Mouse (Mus musculus) CH12.LX (cell line): ENCODE measurements around the gene Zfp266. TPM values are rescaled to one million over a fixed set of nuclear protein-coding genes. Genes with fewer than 3 reads are reported as not detected.

Experiments
- DNase-seq: peaks from one replicate; pipeline ENCODE4 v3.0.0-alpha.2; 2013; ENCODE audit errors: extremely low read depth
- H3K27ac ChIP-seq: 2 replicates; pipeline ENCODE4 v1.5.1; 2012; ENCODE audit warnings: low read depth, mild to moderate bottlenecking, control low read depth, moderate library complexity; ENCODE audit not compliant: insufficient read depth
- H3K27me3 ChIP-seq: replicated peaks from 2 replicates; pipeline ENCODE3; 2012; ENCODE audit warnings: inconsistent platforms
- H3K36me3 ChIP-seq, 2 experiments: replicated peaks in 1 of 2; 2 replicates each; pipeline versions ENCODE3 to v1.6.1; 2012; ENCODE audit warnings: inconsistent platforms in 1 of 2, low read length in 1 of 2, mild to moderate bottlenecking in 1 of 2, mixed read lengths in 1 of 2, moderate library complexity in 1 of 2; ENCODE audit not compliant: control insufficient read depth in 1 of 2, insufficient read depth in 1 of 2
- H3K4me1 ChIP-seq, 2 experiments: 2 replicates each; pipeline ENCODE4 v1.6.1; 2012; ENCODE audit warnings: inconsistent platforms in 1 of 2, moderate library complexity in 1 of 2; ENCODE audit not compliant: insufficient read depth in 2 of 2, control insufficient read depth in 1 of 2
- H3K4me2 ChIP-seq: 2 replicates; pipeline ENCODE4 v1.6.1; 2012; ENCODE audit warnings: low read depth, mild to moderate bottlenecking, control low read depth; ENCODE audit not compliant: poor library complexity, insufficient read depth, severe bottlenecking
- H3K4me3 ChIP-seq, 3 experiments: fragments of 150-350 bp in 1 of 3; sonication (generic) in 1 of 3; replicated peaks in 1 of 3; 2 replicates each; pipeline versions ENCODE3 to v1.5.1; 2011 to 2012; ENCODE audit warnings: low read depth in 2 of 3, low read length in 2 of 3, mild to moderate bottlenecking in 2 of 3, moderate library complexity in 2 of 3, control low read depth in 1 of 3, improper control_type of control experiment in 1 of 3, inconsistent platforms in 1 of 3, mixed read lengths in 1 of 3; ENCODE audit not compliant: poor library complexity in 1 of 3
- H3K79me2 ChIP-seq: replicated peaks from 2 replicates; pipeline ENCODE4 v1.6.1; 2012; ENCODE audit warnings: mild to moderate bottlenecking, moderate library complexity; ENCODE audit not compliant: control insufficient read depth, poor library complexity, insufficient read depth, severe bottlenecking; ENCODE audit errors: extremely low read depth
- H3K9ac ChIP-seq: 2 replicates; pipeline ENCODE4 v1.6.1; 2012; ENCODE audit warnings: low read depth, mild to moderate bottlenecking, control low read depth, moderate library complexity; ENCODE audit not compliant: insufficient read depth
- H3K9me3 ChIP-seq: replicated peaks from 2 replicates; pipeline ENCODE3; 2012; ENCODE audit warnings: low read length, inconsistent platforms, mixed read lengths
- ELF1 ChIP-seq: IDR thresholded peaks from 2 replicates; pipeline ENCODE4 v1.6.1; 2014; ENCODE audit warnings: low read depth, mild to moderate bottlenecking, inconsistent platforms, low read length, improper control_type of control experiment
- GABPA ChIP-seq: IDR thresholded peaks from 2 replicates; pipeline ENCODE4 v1.6.1; 2012; ENCODE audit warnings: low read depth, low read length, improper control_type of control experiment, inconsistent platforms; ENCODE audit not compliant: insufficient replicate concordance
- MAX ChIP-seq: IDR thresholded peaks from 2 replicates; pipeline ENCODE4 v1.6.1; 2011; ENCODE audit warnings: low read length, improper control_type of control experiment
- RCOR1 ChIP-seq: conservative IDR thresholded peaks from 2 replicates; pipeline ENCODE4 v1.6.1; 2012; ENCODE audit warnings: low read depth, mild to moderate bottlenecking, inconsistent platforms, low read length, improper control_type of control experiment
- TCF12 ChIP-seq: IDR thresholded peaks from 2 replicates; pipeline ENCODE4 v1.6.1; 2014; ENCODE audit warnings: low read depth, mild to moderate bottlenecking, inconsistent platforms, low read length, improper control_type of control experiment
- ZC3H11A ChIP-seq: IDR thresholded peaks from 2 replicates; pipeline ENCODE4 v1.6.1; 2012; ENCODE audit warnings: low read depth, mild to moderate bottlenecking, inconsistent platforms, low read length, improper control_type of control experiment
- ZNF384 ChIP-seq: IDR thresholded peaks from 2 replicates; pipeline ENCODE4 v1.6.1; 2012; ENCODE audit warnings: low read depth, low read length, improper control_type of control experiment, inconsistent platforms
- dilution Hi-C: fragments of 300-500 bp; cut with MboI; formaldehyde crosslinking; loops from 2 replicates; pipeline ENCODE4 v1.14.3; 2020; ENCODE audit warnings: low sequenced_read_pairs; ENCODE audit not compliant: extremely low pct_unique_long_range_greater_than_20kb, extremely low pct_ligation_motif_present
- in situ Hi-C: fragments of 300-500 bp; cut with MboI; formaldehyde crosslinking; loops from 3 replicates; pipeline ENCODE4 v1.14.3; 2019; ENCODE audit warnings: low sequenced_read_pairs, low pct_ligation_motif_present, low pct_unique_long_range_greater_than_20kb, mixed read lengths
- polyA plus RNA-seq: library from polyadenylated mRNA; unstranded; fragments of >175 nt; gene quantifications from 2 replicates; pipeline ENCODE4 v1.2.1, GENCODE M21; 2012; ENCODE audit warnings: low read depth; ENCODE audit not compliant: insufficient read length
- total RNA-seq, 2 experiments: library from RNA; depleted of rRNA; stranded (reverse); fragments of 300-350 nt in 1 of 2; fragments of >200 nt in 1 of 2; gene quantifications; 2 replicates each; pipeline ENCODE4 v1.2.3; 2012 to 2014

Gene Zfp266
- total and polyA plus RNA-seq, 3 experiments, result 12.3 to 24.0 (median 20.4) TPM

DNA sequence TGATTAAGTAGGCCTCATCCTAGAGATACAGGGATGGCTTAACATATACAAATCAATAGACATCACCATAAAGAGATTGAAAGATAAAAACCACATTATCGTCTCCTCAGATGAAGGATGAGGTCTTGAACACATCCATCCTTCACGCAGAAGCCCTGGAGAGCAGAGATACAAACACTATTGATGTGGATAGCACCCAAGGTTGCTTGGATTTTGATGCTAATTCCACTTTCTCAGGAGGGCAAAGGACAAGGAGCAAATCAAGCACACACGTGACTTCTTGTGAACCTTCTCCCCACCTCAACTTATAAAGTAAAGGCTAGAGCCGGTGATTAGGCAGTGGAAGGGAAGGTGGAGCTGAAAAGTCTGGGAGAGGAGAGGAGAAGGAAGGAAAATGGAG lies 67.6 kb downstream of the Zfp266 start:
- in situ Hi-C loops (no loop called here), dilution Hi-C loops (no loop called here)
- Histone ChIP-seq H3K79me2 (peaks cover 35% of the 10 kb centered on the region), H3K27ac (no peak overlapping the region), H3K9ac (no peak overlapping the region), H3K4me2 (no peak overlapping the region), H3K36me3 (peaks cover 30 to 58% of the 10 kb centered on the region in 2 experiments), H3K4me3 (no peak overlapping the region), H3K4me1 (peaks cover 2 to 32% of the 10 kb centered on the region in 2 experiments; a peak in 3 of 4 replicates), H3K9me3 (no peaks in the 10 kb centered on the region), H3K27me3 (no peaks in the 10 kb centered on the region)
- DNase-seq, result no peak
- TF ChIP-seq RCOR1 (no peak), ELF1 (no peak), TCF12 (no peak), MAX (no peak), GABPA (no peak)

GRCm38 (mm10) chr9:20451493-20451892 lies 69.7 kb downstream of the Zfp266 start:
- no peaks in the 10 kb centered on the region for H3K27me3 ChIP-seq
- H3K9ac ChIP-seq, result no peak overlapping the region
- no peak for DNase-seq
- no peak overlapping the region for H3K4me2 ChIP-seq
- no peaks in the 10 kb centered on the region for H3K9me3 ChIP-seq
- in situ Hi-C loops (no loop called here), dilution Hi-C loops (no loop called here)
- peaks cover 30 to 54% of the 10 kb centered on the region in 2 experiments for H3K36me3 ChIP-seq
- H3K4me1 ChIP-seq, result peaks cover 0 to 12% of the 10 kb centered on the region in 2 experiments; a peak in 2 of 4 replicates
- H3K4me3 ChIP-seq, result no peak overlapping the region
- H3K27ac ChIP-seq, result no peak overlapping the region
- H3K79me2 ChIP-seq, result peaks cover 34% of the 10 kb centered on the region
- TF ChIP-seq ZC3H11A (no peak), ZNF384 (peak; percentile 35; the same call in 1 of the 2 replicates)

Other genes starting within 250 kb of the Zfp266 start
- not detected in 2 replicates for gene Olfr39, start 239.1 kb downstream of the Zfp266 start, total RNA-seq (2012; rRNA removed)
- not detected in 2 replicates for gene Olfr39, start 239.1 kb downstream of the Zfp266 start, total RNA-seq (2014; rRNA removed)
- gene Olfr39, start 239.1 kb downstream of the Zfp266 start, polyA plus RNA-seq, result not detected in 2 replicates
- not detected in 2 replicates for gene Olfr873, start 222.9 kb downstream of the Zfp266 start, total RNA-seq (2012; rRNA removed)
- not detected in 2 replicates for gene Olfr873, start 222.9 kb downstream of the Zfp266 start, total RNA-seq (2014; rRNA removed)
- gene Olfr873, start 222.9 kb downstream of the Zfp266 start, polyA plus RNA-seq, result not detected in 2 replicates
- not detected in 2 replicates for gene Olfr18, start 185.3 kb downstream of the Zfp266 start, total RNA-seq (2012; rRNA removed)
- gene Olfr18, start 185.3 kb downstream of the Zfp266 start, total RNA-seq (2014; rRNA removed), result not detected in 2 replicates
- gene Olfr18, start 185.3 kb downstream of the Zfp266 start, polyA plus RNA-seq, result not detected in 2 replicates
- gene Zfp560, start 136.2 kb downstream of the Zfp266 start, total RNA-seq (2012; rRNA removed), result 10.6 and 13.1 TPM in 2 replicates
- 29.0 and 31.8 TPM in 2 replicates for gene Zfp560, start 136.2 kb downstream of the Zfp266 start, total RNA-seq (2014; rRNA removed)
- gene Zfp560, start 136.2 kb downstream of the Zfp266 start, polyA plus RNA-seq, result 11.0 and 12.4 TPM in 2 replicates
- 13.3 and 16.5 TPM in 2 replicates for gene Zfp26, start 61.3 kb downstream of the Zfp266 start, total RNA-seq (2012; rRNA removed)
- gene Zfp26, start 61.3 kb downstream of the Zfp266 start, total RNA-seq (2014; rRNA removed), result 17.3 and 22.0 TPM in 2 replicates
- gene Zfp26, start 61.3 kb downstream of the Zfp266 start, polyA plus RNA-seq, result 9.4 and 11.7 TPM in 2 replicates
- 13.9 and 14.7 TPM in 2 replicates for gene Zfp426, start 28.7 kb downstream of the Zfp266 start, total RNA-seq (2012; rRNA removed)
- gene Zfp426, start 28.7 kb downstream of the Zfp266 start, total RNA-seq (2014; rRNA removed), result 18.2 and 19.3 TPM in 2 replicates
- 11.8 and 13.0 TPM in 2 replicates for gene Zfp426, start 28.7 kb downstream of the Zfp266 start, polyA plus RNA-seq
- gene Zfp846, start 59.9 kb upstream of the Zfp266 start, total RNA-seq (2012; rRNA removed), result 2.8 and 3.4 TPM in 2 replicates
- gene Zfp846, start 59.9 kb upstream of the Zfp266 start, total RNA-seq (2014; rRNA removed), result 4.8 and 4.9 TPM in 2 replicates
- 3.4 and 4.8 TPM in 2 replicates for gene Zfp846, start 59.9 kb upstream of the Zfp266 start, polyA plus RNA-seq
- 264 and 291 TPM in 2 replicates for gene Ubl5, start 121.5 kb upstream of the Zfp266 start, total RNA-seq (2012; rRNA removed)
- gene Ubl5, start 121.5 kb upstream of the Zfp266 start, total RNA-seq (2014; rRNA removed), result 134 and 155 TPM in 2 replicates
- gene Ubl5, start 121.5 kb upstream of the Zfp266 start, polyA plus RNA-seq, result 264 and 328 TPM in 2 replicates
- 4.2 and 5.0 TPM in 2 replicates for gene Fbxl12, start 123.3 kb upstream of the Zfp266 start, total RNA-seq (2012; rRNA removed)
- gene Fbxl12, start 123.3 kb upstream of the Zfp266 start, total RNA-seq (2014; rRNA removed), result 3.7 and 4.0 TPM in 2 replicates
- 10.5 and 13.7 TPM in 2 replicates for gene Fbxl12, start 123.3 kb upstream of the Zfp266 start, polyA plus RNA-seq
- 43.0 and 55.8 TPM in 2 replicates for gene Pin1, start 130.7 kb upstream of the Zfp266 start, total RNA-seq (2012; rRNA removed)
- gene Pin1, start 130.7 kb upstream of the Zfp266 start, total RNA-seq (2014; rRNA removed), result 48.6 and 51.4 TPM in 2 replicates
- gene Pin1, start 130.7 kb upstream of the Zfp266 start, polyA plus RNA-seq, result 37.0 and 38.3 TPM in 2 replicates
- 0.08 TPM in 1 of 2 replicates, not detected in the other for gene Olfm2, start 224.9 kb upstream of the Zfp266 start, total RNA-seq (2012; rRNA removed)
- gene Olfm2, start 224.9 kb upstream of the Zfp266 start, total RNA-seq (2014; rRNA removed), result not detected in 2 replicates
- gene Olfm2, start 224.9 kb upstream of the Zfp266 start, polyA plus RNA-seq, result 0.14 and 0.47 TPM in 2 replicates